Mouse (Mus musculus) CH12.LX (cell line): ENCODE data around the gene Lima1. TPM values are rescaled to one million over a fixed set of nuclear protein-coding genes. Genes with fewer than 3 reads are reported as not detected.
A peak's percentile ranks its signal among the peaks of the same experiment; 100 is the strongest.

Experiments
- DNase-seq: peaks from one replicate; pipeline ENCODE4 v3.0.0-alpha.2; 2013; ENCODE audit errors: extremely low read depth
- H3K27ac ChIP-seq: 2 replicates; pipeline ENCODE4 v1.5.1; 2012; ENCODE audit warnings: low read depth, mild to moderate bottlenecking, control low read depth, moderate library complexity; ENCODE audit not compliant: insufficient read depth
- H3K27me3 ChIP-seq: replicated peaks from 2 replicates; pipeline ENCODE3; 2012; ENCODE audit warnings: inconsistent platforms
- H3K36me3 ChIP-seq, 2 experiments: replicated peaks in 1 of 2; 2 replicates each; pipeline versions ENCODE3 to v1.6.1; 2012; ENCODE audit warnings: inconsistent platforms in 1 of 2, low read length in 1 of 2, mild to moderate bottlenecking in 1 of 2, mixed read lengths in 1 of 2, moderate library complexity in 1 of 2; ENCODE audit not compliant: control insufficient read depth in 1 of 2, insufficient read depth in 1 of 2
- H3K4me1 ChIP-seq, 2 experiments: 2 replicates each; pipeline ENCODE4 v1.6.1; 2012; ENCODE audit warnings: inconsistent platforms in 1 of 2, moderate library complexity in 1 of 2; ENCODE audit not compliant: insufficient read depth in 2 of 2, control insufficient read depth in 1 of 2
- H3K4me2 ChIP-seq: 2 replicates; pipeline ENCODE4 v1.6.1; 2012; ENCODE audit warnings: low read depth, mild to moderate bottlenecking, control low read depth; ENCODE audit not compliant: poor library complexity, insufficient read depth, severe bottlenecking
- H3K4me3 ChIP-seq, 3 experiments: fragments of 150-350 bp in 1 of 3; sonication (generic) in 1 of 3; replicated peaks in 1 of 3; 2 replicates each; pipeline versions ENCODE3 to v1.5.1; 2011 to 2012; ENCODE audit warnings: low read depth in 2 of 3, low read length in 2 of 3, mild to moderate bottlenecking in 2 of 3, moderate library complexity in 2 of 3, control low read depth in 1 of 3, improper control_type of control experiment in 1 of 3, inconsistent platforms in 1 of 3, mixed read lengths in 1 of 3; ENCODE audit not compliant: poor library complexity in 1 of 3
- H3K79me2 ChIP-seq: replicated peaks from 2 replicates; pipeline ENCODE4 v1.6.1; 2012; ENCODE audit warnings: mild to moderate bottlenecking, moderate library complexity; ENCODE audit not compliant: control insufficient read depth, poor library complexity, insufficient read depth, severe bottlenecking; ENCODE audit errors: extremely low read depth
- H3K9ac ChIP-seq: 2 replicates; pipeline ENCODE4 v1.6.1; 2012; ENCODE audit warnings: low read depth, mild to moderate bottlenecking, control low read depth, moderate library complexity; ENCODE audit not compliant: insufficient read depth
- H3K9me3 ChIP-seq: replicated peaks from 2 replicates; pipeline ENCODE3; 2012; ENCODE audit warnings: low read length, inconsistent platforms, mixed read lengths
- CHD1 ChIP-seq: IDR thresholded peaks from 2 replicates; pipeline ENCODE4 v1.6.1; 2012; ENCODE audit warnings: low read depth, low read length, improper control_type of control experiment, inconsistent platforms
- CTCF ChIP-seq, 2 experiments: IDR thresholded peaks in 1 of 2; conservative IDR thresholded peaks in 1 of 2; 2 replicates each; pipeline ENCODE4 v1.5.1; 2011 to 2012; ENCODE audit warnings: low read depth in 2 of 2, low read length in 2 of 2, improper control_type of control experiment in 1 of 2, inconsistent platforms in 1 of 2, mild to moderate bottlenecking in 1 of 2, moderate library complexity in 1 of 2
- EP300 ChIP-seq: IDR thresholded peaks from 2 replicates; pipeline ENCODE4 v1.6.1; 2011; ENCODE audit warnings: low read length, improper control_type of control experiment
- GABPA ChIP-seq: IDR thresholded peaks from 2 replicates; pipeline ENCODE4 v1.6.1; 2012; ENCODE audit warnings: low read depth, low read length, improper control_type of control experiment, inconsistent platforms; ENCODE audit not compliant: insufficient replicate concordance
- HCFC1 ChIP-seq: IDR thresholded peaks from 2 replicates; pipeline ENCODE4 v1.6.1; 2012; ENCODE audit warnings: low read depth, mild to moderate bottlenecking, inconsistent platforms, low read length, improper control_type of control experiment
- IRF4 ChIP-seq: IDR thresholded peaks from 2 replicates; pipeline ENCODE4 v1.6.1; 2014; ENCODE audit warnings: low read depth, mild to moderate bottlenecking, inconsistent platforms, low read length, improper control_type of control experiment
- JUND ChIP-seq: conservative IDR thresholded peaks from 2 replicates; pipeline ENCODE4 v1.6.1; 2011; ENCODE audit warnings: low read depth, low read length, improper control_type of control experiment
- MAFK ChIP-seq: IDR thresholded peaks from 2 replicates; pipeline ENCODE4 v1.6.1; 2011; ENCODE audit warnings: low read length, improper control_type of control experiment; ENCODE audit not compliant: insufficient replicate concordance
- MAX ChIP-seq: IDR thresholded peaks from 2 replicates; pipeline ENCODE4 v1.6.1; 2011; ENCODE audit warnings: low read length, improper control_type of control experiment
- RCOR1 ChIP-seq: conservative IDR thresholded peaks from 2 replicates; pipeline ENCODE4 v1.6.1; 2012; ENCODE audit warnings: low read depth, mild to moderate bottlenecking, inconsistent platforms, low read length, improper control_type of control experiment
- SIN3A ChIP-seq: IDR thresholded peaks from 2 replicates; pipeline ENCODE4 v1.6.1; 2012; ENCODE audit warnings: low read length, improper control_type of control experiment, inconsistent platforms
- TBP ChIP-seq: conservative IDR thresholded peaks from 2 replicates; pipeline ENCODE4 v1.6.1; 2011; ENCODE audit warnings: low read depth, low read length, improper control_type of control experiment
- ZC3H11A ChIP-seq: IDR thresholded peaks from 2 replicates; pipeline ENCODE4 v1.6.1; 2012; ENCODE audit warnings: low read depth, mild to moderate bottlenecking, inconsistent platforms, low read length, improper control_type of control experiment
- ZNF384 ChIP-seq: IDR thresholded peaks from 2 replicates; pipeline ENCODE4 v1.6.1; 2012; ENCODE audit warnings: low read depth, low read length, improper control_type of control experiment, inconsistent platforms
- dilution Hi-C: fragments of 300-500 bp; cut with MboI; formaldehyde crosslinking; loops from 2 replicates; pipeline ENCODE4 v1.14.3; 2020; ENCODE audit warnings: low sequenced_read_pairs; ENCODE audit not compliant: extremely low pct_unique_long_range_greater_than_20kb, extremely low pct_ligation_motif_present
- in situ Hi-C: fragments of 300-500 bp; cut with MboI; formaldehyde crosslinking; loops from 3 replicates; pipeline ENCODE4 v1.14.3; 2019; ENCODE audit warnings: low sequenced_read_pairs, low pct_ligation_motif_present, low pct_unique_long_range_greater_than_20kb, mixed read lengths
- polyA plus RNA-seq: library from polyadenylated mRNA; unstranded; fragments of >175 nt; gene quantifications from 2 replicates; pipeline ENCODE4 v1.2.1, GENCODE M21; 2012; ENCODE audit warnings: low read depth; ENCODE audit not compliant: insufficient read length
- total RNA-seq, 2 experiments: library from RNA; depleted of rRNA; stranded (reverse); fragments of 300-350 nt in 1 of 2; fragments of >200 nt in 1 of 2; gene quantifications; 2 replicates each; pipeline ENCODE4 v1.2.3; 2012 to 2014

The Lima1 gene
- total and polyA plus RNA-seq, 3 experiments, result 10.3 to 26.9 (median 18.7) TPM

- Histone ChIP-seq H3K4me3 (no peak overlapping the region), H3K27ac (no peak overlapping the region), H3K79me2 (no peaks in the 10 kb centered on the region), H3K27me3 (peaks cover 3% of the 10 kb centered on the region), H3K9ac (no peak overlapping the region), H3K4me2 (no peak overlapping the region), H3K4me1 (peaks cover 0 to 3% of the 10 kb centered on the region in 2 experiments; a peak in 1 of 4 replicates), H3K36me3 (no peaks in the 10 kb centered on the region), H3K9me3 (peaks cover 6% of the 10 kb centered on the region)
- DNase-seq, result no peak
- TF ChIP-seq ZNF384, result no peak
- no peak for TF ChIP-seq EP300
- TF ChIP-seq ZC3H11A, result no peak
- TF ChIP-seq TBP, result no peak
- no peak for TF ChIP-seq CTCF (conservative IDR thresholded peaks at IDR 0.05 in 1 of 2, IDR thresholded peaks at IDR 0.05 in 1 of 2; ENCODE audit: low read depth in 2 of 2, low read length in 2 of 2)
- no peak for TF ChIP-seq JUND
- in situ Hi-C loops, result no loop called here
- dilution Hi-C loops, result no loop called here
Measured at GRCm38 (mm10) chr15:99861955-99862354, 13.3 kb downstream of the Lima1 start.

- Histone ChIP-seq H3K9me3 (peaks cover 6% of the 10 kb centered on the region), H3K27ac (no peak overlapping the region)
- TF ChIP-seq ZNF384, result peak; percentile 45
- no peak for TF ChIP-seq GABPA
- TF ChIP-seq, all 38 proteins: peak for 1
- Histone ChIP-seq H3K79me2 (no peaks in the 10 kb centered on the region), H3K4me1 (peaks cover 0 to 4% of the 10 kb centered on the region in 2 experiments; a peak in 1 of 4 replicates), H3K9ac (no peak overlapping the region), H3K4me3 (no peak overlapping the region), H3K4me2 (no peak overlapping the region), H3K36me3 (no peaks in the 10 kb centered on the region), H3K27me3 (peaks cover 3% of the 10 kb centered on the region)
- no peak for DNase-seq
- in situ Hi-C loops (no loop called here), dilution Hi-C loops (no loop called here)
Measured at GRCm38 (mm10) chr15:99861536-99861935, 13.7 kb downstream of the Lima1 start.

GRCm38 (mm10) chr15:99859644-99860392 is 15.4 kb downstream of the Lima1 start:
- Histone ChIP-seq H3K9me3 (peaks cover 6% of the 10 kb centered on the region), H3K36me3 (no peaks in the 10 kb centered on the region), H3K27me3 (no peaks in the 10 kb centered on the region), H3K79me2 (no peaks in the 10 kb centered on the region), H3K4me1 (peaks cover 0 to 4% of the 10 kb centered on the region in 2 experiments; a peak in 1 of 4 replicates), H3K9ac (no peak overlapping the region), H3K4me3 (no peak overlapping the region), H3K4me2 (no peak overlapping the region), H3K27ac (no peak overlapping the region)
- dilution Hi-C loops (no loop called here), in situ Hi-C loops (no loop called here)
- no peak for DNase-seq
- no peak for TF ChIP-seq MAFK
- no peak for TF ChIP-seq SIN3A
- no peak for TF ChIP-seq CHD1
- no peak for TF ChIP-seq RCOR1
- no peak for TF ChIP-seq IRF4
- no peak for TF ChIP-seq MAX
- TF ChIP-seq HCFC1, result no peak
